Mouse (Mus musculus) ES-Bruce4 (cell line): ENCODE data around the gene Cemip2. TPM values are rescaled to one million over a fixed set of nuclear protein-coding genes. Genes with fewer than 3 reads are reported as not detected.

Experiments
- H3K27ac ChIP-seq: 2 replicates; pipeline ENCODE4 v1.5.1; 2012; ENCODE audit warnings: low read length, inconsistent platforms; ENCODE audit not compliant: insufficient read depth
- H3K27me3 ChIP-seq: 2 replicates; pipeline ENCODE4 v1.6.1; 2012; ENCODE audit warnings: mild to moderate bottlenecking, low read length, inconsistent platforms; ENCODE audit not compliant: control insufficient read depth, poor library complexity, insufficient read depth, severe bottlenecking
- H3K36me3 ChIP-seq: 2 replicates; pipeline ENCODE4 v1.6.1; 2012; ENCODE audit warnings: inconsistent platforms, mild to moderate bottlenecking, low read length, moderate library complexity; ENCODE audit not compliant: control insufficient read depth, poor library complexity, insufficient read depth, severe bottlenecking
- H3K4me1 ChIP-seq: one replicate; pipeline ENCODE4 v1.8.1; 2011; ENCODE audit warnings: low read length; ENCODE audit not compliant: control insufficient read depth, insufficient read depth
- H3K4me3 ChIP-seq: 2 replicates; pipeline ENCODE4 v1.5.1; 2011; ENCODE audit warnings: low read depth, mild to moderate bottlenecking, low read length
- H3K9ac ChIP-seq: 2 replicates; pipeline ENCODE4 v1.6.1; 2012; ENCODE audit warnings: low read depth, mild to moderate bottlenecking, inconsistent platforms; ENCODE audit not compliant: poor library complexity, severe bottlenecking
- H3K9me3 ChIP-seq: replicated peaks from 2 replicates; pipeline ENCODE4 v1.6.1; 2012; ENCODE audit warnings: mild to moderate bottlenecking, low read length, inconsistent platforms; ENCODE audit not compliant: control insufficient read depth, poor library complexity, insufficient read depth, severe bottlenecking
- CTCF ChIP-seq: IDR thresholded peaks from one replicate; pipeline ENCODE4 v1.8.1; 2011; ENCODE audit warnings: low read depth, low read length
- EP300 ChIP-seq: IDR thresholded peaks from 2 replicates; pipeline ENCODE4 v1.6.1; 2011; ENCODE audit warnings: low read depth, low read length; ENCODE audit not compliant: insufficient read depth
- POLR2A ChIP-seq: IDR thresholded peaks from one replicate; pipeline ENCODE4 v1.8.1; 2011; ENCODE audit warnings: low read length; ENCODE audit not compliant: insufficient read depth
- polyA plus RNA-seq: library from polyadenylated mRNA; stranded (reverse); fragments of >200 nt; gene quantifications from 2 replicates; pipeline ENCODE4 v1.2.4, GENCODE M21; 2011; ENCODE audit warnings: low read depth; ENCODE audit not compliant: missing spikeins, insufficient read depth, insufficient read length

Gene Cemip2
- polyA plus RNA-seq, 1 experiment: 43.1 TPM

DNA sequence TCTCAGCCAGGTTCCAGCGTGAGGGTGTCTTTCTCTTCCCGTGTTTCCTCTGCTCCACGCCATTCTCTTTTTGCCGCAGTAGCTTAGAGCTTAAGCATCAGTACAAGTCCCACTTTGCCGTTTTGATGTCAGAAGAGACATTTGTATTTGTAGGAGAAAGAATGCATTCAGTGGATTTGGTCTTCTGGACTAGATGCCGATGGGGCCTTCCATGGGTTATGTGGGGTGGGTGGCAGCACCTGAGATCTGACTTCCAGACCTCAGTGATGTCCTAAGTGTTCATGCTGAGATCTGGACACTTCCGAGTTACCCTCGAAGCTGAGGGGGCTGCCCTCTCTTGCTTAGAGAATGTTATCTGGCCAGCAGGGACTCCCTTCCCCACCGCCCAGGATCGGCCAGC is 72.6 kb downstream of the Cemip2 start:
- TF ChIP-seq POLR2A: no peak
- TF ChIP-seq CTCF: no peak
- TF ChIP-seq EP300: no peak
- peaks cover 29% of the 10 kb centered on the region for H3K36me3 ChIP-seq
- no peaks in the 10 kb centered on the region for H3K27me3 ChIP-seq

DNA sequence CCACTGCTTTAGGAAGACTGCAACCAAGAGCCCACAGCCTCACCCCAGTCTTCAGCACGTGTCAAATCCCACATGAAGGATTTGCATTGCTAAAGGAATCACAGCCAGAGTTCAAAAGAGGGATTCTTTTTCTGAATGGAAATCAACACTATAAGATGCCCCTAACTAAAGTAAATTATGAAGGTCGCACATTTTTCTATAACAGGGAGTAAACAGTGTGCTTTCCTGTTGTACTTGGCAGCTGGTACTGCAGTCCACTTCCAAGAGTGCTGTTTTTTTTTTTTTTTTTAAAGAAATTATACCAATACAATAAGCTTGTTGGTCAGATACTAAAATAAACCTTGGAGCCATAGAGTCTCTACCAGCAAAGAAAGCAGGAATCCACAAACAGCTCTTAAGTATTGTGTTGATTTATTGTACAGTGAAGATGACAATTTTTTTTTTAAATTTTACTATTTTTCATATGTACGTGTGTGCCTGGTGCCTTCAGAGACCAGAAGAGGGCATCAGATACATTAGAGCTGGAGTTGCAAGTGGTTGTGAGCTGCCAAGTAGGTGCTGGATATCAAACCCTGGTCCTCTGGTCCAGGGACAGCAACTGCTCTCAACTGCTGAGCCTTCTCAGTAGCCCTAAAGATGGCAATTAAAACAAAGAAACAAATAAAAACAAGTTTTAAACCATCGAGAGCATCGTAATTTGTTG is 76.5 kb downstream of the Cemip2 start:
- no peak overlapping the region for H3K27ac ChIP-seq
- peaks cover 23% of the 10 kb centered on the region for H3K36me3 ChIP-seq
- no peak overlapping the region for H3K9ac ChIP-seq
- no peaks in the 10 kb centered on the region for H3K4me1 ChIP-seq
- no peak overlapping the region for H3K4me3 ChIP-seq
- H3K9me3 ChIP-seq: no peaks in the 10 kb centered on the region
- TF ChIP-seq POLR2A (no peak), CTCF (no peak), EP300 (no peak)
- no peaks in the 10 kb centered on the region for H3K27me3 ChIP-seq

More for the DNA sequence above, 72.6 kb downstream of the Cemip2 start:
- no peak overlapping the region for H3K9ac ChIP-seq
- no peaks in the 10 kb centered on the region for H3K9me3 ChIP-seq
- no peak overlapping the region for H3K27ac ChIP-seq
- H3K4me3 ChIP-seq: no peak overlapping the region
- no peaks in the 10 kb centered on the region for H3K4me1 ChIP-seq

DNA sequence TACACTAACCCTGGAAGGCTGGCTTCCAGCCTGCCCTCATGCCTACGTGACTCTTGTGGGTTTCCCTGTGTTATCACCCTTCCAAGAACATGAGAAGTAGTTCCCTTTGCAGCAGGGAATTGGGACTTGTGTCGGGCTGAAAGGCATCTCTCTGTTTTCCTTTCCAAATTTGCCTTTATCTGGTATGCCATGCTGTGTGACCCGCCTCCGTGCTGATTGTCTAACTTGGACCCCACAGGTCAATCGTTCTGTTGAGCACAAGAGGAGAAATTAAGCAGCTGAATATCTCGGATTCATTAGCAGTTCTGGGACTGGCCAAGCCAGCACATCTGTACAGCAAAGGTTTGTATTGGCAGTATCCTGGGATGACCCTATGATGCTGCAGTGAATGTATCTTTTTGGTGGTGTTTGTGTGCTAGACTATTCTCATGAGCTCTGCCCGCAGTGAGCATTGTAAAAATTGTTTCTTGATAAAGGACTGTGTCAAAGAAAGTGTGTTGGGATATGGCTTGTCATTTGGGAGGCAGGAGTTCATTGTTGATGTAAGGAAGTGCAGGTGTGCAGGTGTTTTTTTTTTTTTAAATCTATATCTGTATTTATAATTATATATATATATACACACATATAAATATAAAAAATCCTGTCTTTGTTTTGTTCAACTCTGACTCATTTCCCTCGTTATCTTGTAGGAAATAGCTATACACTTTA is 77.4 kb downstream of the Cemip2 start:
- no peak overlapping the region for H3K27ac ChIP-seq
- no peaks in the 10 kb centered on the region for H3K27me3 ChIP-seq
- H3K4me3 ChIP-seq: no peak overlapping the region
- H3K36me3 ChIP-seq: peaks cover 23% of the 10 kb centered on the region
- H3K9ac ChIP-seq: no peak overlapping the region
- no peaks in the 10 kb centered on the region for H3K9me3 ChIP-seq
- no peaks in the 10 kb centered on the region for H3K4me1 ChIP-seq
- no peak for TF ChIP-seq EP300
- no peak for TF ChIP-seq CTCF
- no peak for TF ChIP-seq POLR2A

DNA sequence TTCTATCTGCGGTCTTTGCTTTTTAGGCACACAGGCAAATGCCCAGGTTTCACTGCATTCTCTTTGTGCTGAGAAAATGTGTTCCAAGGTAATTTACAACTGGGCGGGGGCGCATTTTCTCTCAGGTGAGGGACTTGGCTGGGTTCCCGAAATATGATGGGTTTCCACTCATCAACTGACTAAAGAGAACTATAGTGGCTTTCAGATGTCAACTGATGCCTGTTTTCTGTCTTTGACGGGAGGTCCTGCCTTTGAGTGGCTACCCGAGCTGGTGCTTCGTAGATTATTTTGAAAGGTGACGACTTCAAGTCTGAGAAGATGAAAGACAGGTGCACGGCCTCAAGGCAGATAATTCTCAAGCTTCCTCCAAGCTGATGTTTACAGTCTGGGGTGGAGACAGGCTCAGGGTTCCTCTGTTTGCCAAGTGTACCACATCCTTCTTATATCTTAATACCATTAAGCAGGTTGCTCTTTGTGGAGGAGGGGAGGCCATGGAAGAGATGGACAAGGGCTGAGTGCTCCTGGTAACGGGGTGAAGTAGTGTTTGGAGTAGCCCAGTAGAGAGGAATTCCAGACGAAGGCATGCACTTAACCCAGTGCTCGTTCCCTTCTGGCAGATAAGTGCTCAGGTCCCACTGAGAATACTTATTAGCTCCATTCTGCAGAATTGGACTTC is 80.8 kb downstream of the Cemip2 start:
- Histone ChIP-seq H3K4me1 (no peaks in the 10 kb centered on the region), H3K27ac (no peak overlapping the region), H3K4me3 (no peak overlapping the region), H3K27me3 (no peaks in the 10 kb centered on the region), H3K9me3 (no peaks in the 10 kb centered on the region), H3K36me3 (peaks cover 13% of the 10 kb centered on the region), H3K9ac (no peak overlapping the region)
- TF ChIP-seq EP300: no peak
- TF ChIP-seq CTCF: no peak
- TF ChIP-seq POLR2A: no peak

DNA sequence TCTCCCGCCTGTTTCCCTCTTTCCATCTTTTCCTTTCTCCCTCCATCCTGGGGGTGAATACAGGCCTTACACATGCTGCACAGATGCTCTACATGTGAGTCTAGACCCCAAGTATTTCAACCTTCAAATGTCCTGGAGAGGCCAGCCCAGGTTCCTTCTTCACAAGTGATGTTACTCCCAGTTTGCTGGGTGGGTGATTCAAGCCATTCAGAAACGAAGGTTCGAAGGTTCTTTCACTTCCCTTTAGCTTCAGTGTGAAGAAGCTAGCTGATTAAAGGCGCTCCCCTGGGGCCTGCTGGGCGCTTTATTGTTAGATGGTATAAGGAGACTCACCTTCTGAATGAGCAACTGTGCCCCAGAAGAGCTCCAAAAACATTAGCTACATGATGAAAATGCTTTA is 82.0 kb downstream of the Cemip2 start:
- peaks cover 8% of the 10 kb centered on the region for H3K36me3 ChIP-seq
- no peak for TF ChIP-seq CTCF
- no peak for TF ChIP-seq EP300
- TF ChIP-seq POLR2A: no peak
- no peak overlapping the region for H3K4me3 ChIP-seq
- no peaks in the 10 kb centered on the region for H3K4me1 ChIP-seq
- H3K27ac ChIP-seq: no peak overlapping the region
- no peaks in the 10 kb centered on the region for H3K27me3 ChIP-seq
- H3K9me3 ChIP-seq: no peaks in the 10 kb centered on the region
- no peak overlapping the region for H3K9ac ChIP-seq
